Mouse (Mus musculus) kidney, embryonic 14.5 days (tissue): ENCODE data around the gene Rmi1. TPM values are rescaled to one million over a fixed set of nuclear protein-coding genes. Genes with fewer than 3 reads are reported as not detected.

Experiments used
- ATAC-seq: fragments of 200-750 bp; cut with Nextera tagmentation; 2 replicates; pipeline ENCODE4 v1.8.0; 2017; ENCODE audit warnings: moderate number of reproducible peaks, mild to moderate bottlenecking, moderate TSS enrichment, moderate library complexity; ENCODE audit not compliant: low FRiP score, low TSS enrichment
- H3K27ac ChIP-seq: fragments of 300-500 bp; sonication (generic); 2 replicates; pipeline ENCODE4 v1.5.1; 2014; ENCODE audit warnings: low read depth, mild to moderate bottlenecking, low read length, moderate library complexity, mixed read lengths
- H3K27me3 ChIP-seq: fragments of 300-500 bp; sonication (generic); 2 replicates; pipeline ENCODE4 v1.6.1; 2014; ENCODE audit warnings: mild to moderate bottlenecking, low read length; ENCODE audit not compliant: control insufficient read depth, insufficient read depth
- H3K36me3 ChIP-seq: fragments of 300-500 bp; sonication (generic); 2 replicates; pipeline ENCODE4 v1.6.1; 2014; ENCODE audit warnings: low read length, mixed read lengths; ENCODE audit not compliant: control insufficient read depth, insufficient read depth
- H3K4me1 ChIP-seq: fragments of 300-500 bp; sonication (generic); 2 replicates; pipeline ENCODE4 v1.6.1; 2014; ENCODE audit warnings: low read length, mixed read lengths; ENCODE audit not compliant: control insufficient read depth, insufficient read depth
- H3K4me2 ChIP-seq: fragments of 300-500 bp; sonication (generic); replicated peaks from 2 replicates; pipeline ENCODE4 v1.6.1; 2014; ENCODE audit warnings: low read depth, mild to moderate bottlenecking, low read length
- H3K4me3 ChIP-seq: fragments of 300-500 bp; sonication (generic); 2 replicates; pipeline ENCODE4 v1.5.1; 2014; ENCODE audit warnings: mild to moderate bottlenecking, low read length
- H3K9ac ChIP-seq: fragments of 300-500 bp; sonication (generic); 2 replicates; pipeline ENCODE4 v1.6.1; 2014; ENCODE audit warnings: low read depth, mild to moderate bottlenecking, low read length, moderate library complexity
- H3K9me3 ChIP-seq: fragments of 300-500 bp; sonication (generic); 2 replicates; pipeline ENCODE4 v1.6.1; 2016; ENCODE audit warnings: low read length; ENCODE audit not compliant: control insufficient read depth
- WGBS: fragments of 180-500 bp; shearing (Covaris S2); extraction: QIAGEN DNeasy Blood & Tissue Kit; methylation state at CpG from one replicate; pipeline ENCODE4 v1.1.7; 2014; 5-methylcytosine and 5-hydroxymethylcytosine counted together
- polyA plus RNA-seq: library from polyadenylated mRNA; unstranded; fragments of >200 nt; fragmentation: Nextera tagmentation; extraction: Ambion mirVana; gene quantifications from 2 replicates; pipeline ENCODE4 v1.2.1, GENCODE M21; 2014

Rmi1 gene
- polyA plus RNA-seq, 1 experiment from 2014 or later: 27.2 TPM

DNA sequence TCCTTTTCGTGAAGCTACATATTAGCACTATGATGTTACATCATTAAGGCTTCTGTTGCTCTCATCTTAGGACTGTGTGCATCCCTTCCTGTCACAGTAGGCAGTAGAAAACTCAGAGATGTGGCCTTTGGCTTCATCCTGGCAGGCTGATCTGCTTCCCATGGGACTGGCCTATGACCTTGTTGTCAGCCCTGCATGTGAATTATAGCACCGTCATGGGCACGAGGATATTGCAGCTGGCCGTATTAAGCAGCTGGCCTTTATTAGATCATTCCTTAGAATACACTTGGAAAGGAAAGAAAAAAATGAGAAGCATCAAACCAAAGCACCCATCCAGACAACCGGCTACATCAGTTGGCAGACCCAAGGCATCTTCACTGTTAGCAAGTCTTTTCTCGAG is 13.3 kb downstream of the Rmi1 start:
- H3K4me1 ChIP-seq: no peaks in the 10 kb centered on the region
- H3K27me3 ChIP-seq: no peaks in the 10 kb centered on the region
- 0 out of 2 replicates have a peak, but pooled peaks cover 3% of the 10 kb centered on the region for H3K9me3 ChIP-seq
- no peak overlapping the region for H3K27ac ChIP-seq
- 60% methylated on average over 6 of the region's 6 CpGs for WGBS
- H3K9ac ChIP-seq: no peak overlapping the region
- no peak overlapping the region for H3K4me3 ChIP-seq
- ATAC-seq: no peak
- H3K4me2 ChIP-seq: no peak overlapping the region
- peaks cover under 1% of the 10 kb centered on the region; the same call in 1 of the 2 replicates for H3K36me3 ChIP-seq

GRCm38 (mm10) chr13:58415838-58416237 is 13.8 kb downstream of the Rmi1 start:
- Histone ChIP-seq H3K4me1 (no peaks in the 10 kb centered on the region), H3K27me3 (no peaks in the 10 kb centered on the region), H3K4me2 (no peak overlapping the region), H3K36me3 (no peaks in the 10 kb centered on the region), H3K9ac (no peak overlapping the region), H3K4me3 (no peak overlapping the region), H3K9me3 (0 out of 2 replicates have a peak, but pooled peaks cover 3% of the 10 kb centered on the region), H3K27ac (no peak overlapping the region)
- WGBS: 71% methylated on average over 5 of the region's 5 CpGs
- no peak for ATAC-seq

- ATAC-seq: no peak
- Histone ChIP-seq H3K36me3 (no peaks in the 10 kb centered on the region), H3K4me2 (no peak overlapping the region), H3K27me3 (no peaks in the 10 kb centered on the region), H3K9ac (no peak overlapping the region), H3K27ac (no peak overlapping the region), H3K4me3 (no peak overlapping the region), H3K4me1 (no peaks in the 10 kb centered on the region), H3K9me3 (no peaks in the 10 kb centered on the region)
- WGBS: 59% methylated on average over 4 of the region's 4 CpGs
Measured at GRCm38 (mm10) chr13:58418656-58419055, 16.6 kb downstream of the Rmi1 start.

DNA sequence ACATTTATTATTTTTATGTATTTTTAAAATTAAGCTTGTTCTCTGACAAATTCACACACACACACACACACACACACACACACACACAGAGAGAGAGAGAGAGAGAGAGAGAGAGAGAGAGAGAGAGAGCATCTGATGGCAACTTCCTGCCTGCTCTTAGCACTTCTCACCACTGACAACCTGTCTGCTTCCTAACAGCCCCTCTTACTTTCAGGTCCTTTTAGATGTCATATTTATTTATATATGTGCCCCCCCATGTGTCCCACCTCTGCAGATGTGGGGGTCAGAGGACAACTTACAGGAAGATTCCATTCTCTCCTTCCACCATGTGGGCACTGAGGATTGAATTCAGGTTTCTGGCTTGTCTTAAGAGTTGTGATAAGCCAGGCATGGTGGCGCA is 17.2 kb downstream of the Rmi1 start:
- ATAC-seq: no peak
- Histone ChIP-seq H3K9ac (no peak overlapping the region), H3K4me1 (no peaks in the 10 kb centered on the region), H3K27me3 (no peaks in the 10 kb centered on the region), H3K27ac (no peak overlapping the region), H3K4me2 (no peak overlapping the region), H3K9me3 (no peaks in the 10 kb centered on the region), H3K36me3 (no peaks in the 10 kb centered on the region), H3K4me3 (no peak overlapping the region)
- 91% methylated on average over 1 of the region's 1 CpGs for WGBS

DNA sequence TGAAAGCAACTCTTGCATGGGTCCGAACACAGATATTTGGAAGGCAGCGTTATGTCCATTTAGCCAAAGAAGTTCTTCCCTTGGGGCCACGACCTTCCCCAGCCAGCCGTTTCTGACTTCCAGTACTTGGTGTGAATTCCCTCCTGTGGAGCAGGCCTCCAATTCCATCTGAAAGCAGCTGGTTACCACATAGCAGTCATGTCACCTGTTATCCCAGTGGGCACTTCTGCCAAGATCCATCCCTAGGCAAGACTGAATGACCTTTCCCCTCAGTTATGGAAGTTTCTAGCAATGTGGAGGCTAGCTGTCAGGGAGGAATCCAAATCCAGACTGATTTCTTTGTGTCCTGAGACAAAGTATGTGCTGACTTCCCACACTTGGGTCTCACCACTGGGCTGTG is 19.0 kb downstream of the Rmi1 start:
- Histone ChIP-seq H3K9ac (no peak overlapping the region), H3K4me1 (no peaks in the 10 kb centered on the region), H3K9me3 (no peaks in the 10 kb centered on the region), H3K4me2 (no peak overlapping the region), H3K27ac (no peak overlapping the region), H3K36me3 (no peaks in the 10 kb centered on the region), H3K27me3 (no peaks in the 10 kb centered on the region), H3K4me3 (no peak overlapping the region)
- 82% methylated on average over 4 of the region's 4 CpGs for WGBS
- no peak for ATAC-seq

DNA sequence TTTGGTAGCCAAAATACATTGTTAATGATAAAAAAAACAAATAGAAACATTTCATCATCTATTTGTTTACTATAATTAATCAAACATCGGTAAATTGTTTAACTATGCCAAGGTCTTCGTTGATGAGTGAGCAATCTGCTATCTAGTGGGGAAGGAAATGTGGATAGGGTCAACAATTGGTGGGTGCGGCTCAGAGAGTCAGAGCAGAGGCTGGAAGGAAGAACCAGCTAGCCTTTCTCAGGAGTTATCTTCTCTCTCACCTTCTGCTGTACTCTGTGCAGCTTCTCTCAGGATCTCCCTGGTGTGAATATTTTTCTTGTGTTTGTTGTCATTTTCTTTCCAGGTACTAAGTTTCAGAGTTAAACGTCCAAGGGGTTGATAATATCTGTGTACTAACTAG is 20.2 kb downstream of the Rmi1 start:
- Histone ChIP-seq H3K27ac (no peak overlapping the region), H3K9ac (no peak overlapping the region), H3K4me1 (no peaks in the 10 kb centered on the region), H3K36me3 (no peaks in the 10 kb centered on the region), H3K4me3 (no peak overlapping the region), H3K4me2 (no peak overlapping the region), H3K9me3 (no peaks in the 10 kb centered on the region), H3K27me3 (no peaks in the 10 kb centered on the region)
- 82% methylated on average over 4 of the region's 4 CpGs for WGBS
- no peak for ATAC-seq

- Histone ChIP-seq H3K36me3 (no peaks in the 10 kb centered on the region), H3K4me1 (no peaks in the 10 kb centered on the region), H3K9ac (no peak overlapping the region), H3K4me2 (no peak overlapping the region), H3K27me3 (no peaks in the 10 kb centered on the region), H3K27ac (no peak overlapping the region), H3K9me3 (no peaks in the 10 kb centered on the region), H3K4me3 (no peak overlapping the region)
- ATAC-seq: no peak
- 62% methylated on average over 10 of the region's 10 CpGs for WGBS
Measured at GRCm38 (mm10) chr13:58423061-58423660, 21.1 kb downstream of the Rmi1 start.

GRCm38 (mm10) chr13:58439716-58440115 is 37.7 kb downstream of the Rmi1 start:
- no peak overlapping the region for H3K9ac ChIP-seq
- no peak for ATAC-seq
- WGBS: 54% methylated on average over 2 of the region's 2 CpGs
- H3K4me2 ChIP-seq: no peak overlapping the region
- no peak overlapping the region for H3K4me3 ChIP-seq
- no peaks in the 10 kb centered on the region for H3K36me3 ChIP-seq
- H3K4me1 ChIP-seq: no peaks in the 10 kb centered on the region
- H3K27ac ChIP-seq: no peak overlapping the region
- H3K27me3 ChIP-seq: no peaks in the 10 kb centered on the region
- H3K9me3 ChIP-seq: no peaks in the 10 kb centered on the region

- H3K9ac ChIP-seq: no peak overlapping the region
- no peaks in the 10 kb centered on the region for H3K9me3 ChIP-seq
- no peaks in the 10 kb centered on the region for H3K27me3 ChIP-seq
- 68% methylated on average over 4 of the region's 4 CpGs for WGBS
- no peak overlapping the region for H3K4me3 ChIP-seq
- no peaks in the 10 kb centered on the region for H3K36me3 ChIP-seq
- H3K27ac ChIP-seq: no peak overlapping the region
- ATAC-seq: no peak
- no peak overlapping the region for H3K4me2 ChIP-seq
- H3K4me1 ChIP-seq: no peaks in the 10 kb centered on the region
Measured at GRCm38 (mm10) chr13:58443326-58443725, 41.3 kb downstream of the Rmi1 start.
